Mouse (Mus musculus) liver, embryonic 15.5 days (tissue): ENCODE data around the gene Gm37240. TPM values are rescaled to one million over a fixed set of nuclear protein-coding genes. Genes with fewer than 3 reads are reported as not detected.

Experiments
- ATAC-seq: fragments of 200-750 bp; cut with Nextera tagmentation; 2 replicates; pipeline ENCODE4 v1.8.0; 2017; ENCODE audit warnings: moderate number of reproducible peaks, mild to moderate bottlenecking, moderate library complexity; ENCODE audit not compliant: insufficient read depth
- H3K27ac ChIP-seq: fragments of 300-500 bp; sonication (generic); replicated peaks from 2 replicates; pipeline ENCODE4 v1.5.1; 2015; ENCODE audit warnings: mild to moderate bottlenecking, inconsistent platforms
- H3K27me3 ChIP-seq: fragments of 300-500 bp; sonication (generic); 2 replicates; pipeline ENCODE4 v1.6.1; 2015; ENCODE audit warnings: mild to moderate bottlenecking, inconsistent platforms
- H3K36me3 ChIP-seq: fragments of 300-500 bp; sonication (generic); replicated peaks from 2 replicates; pipeline ENCODE4 v1.6.1; 2015; ENCODE audit warnings: moderate library complexity, mild to moderate bottlenecking, inconsistent platforms
- H3K4me1 ChIP-seq: fragments of 300-500 bp; sonication (generic); replicated peaks from 2 replicates; pipeline ENCODE4 v1.6.1; 2015; ENCODE audit warnings: inconsistent platforms
- H3K4me2 ChIP-seq: fragments of 300-500 bp; sonication (generic); 2 replicates; pipeline ENCODE4 v1.6.1; 2015; ENCODE audit warnings: moderate library complexity, mild to moderate bottlenecking, inconsistent platforms
- H3K4me3 ChIP-seq: fragments of 300-500 bp; sonication (generic); replicated peaks from 2 replicates; pipeline ENCODE4 v1.5.1; 2015; ENCODE audit warnings: mild to moderate bottlenecking, inconsistent platforms
- H3K9ac ChIP-seq: fragments of 300-500 bp; sonication (generic); 2 replicates; pipeline ENCODE4 v1.6.1; 2015; ENCODE audit warnings: moderate library complexity, mild to moderate bottlenecking, inconsistent platforms
- H3K9me3 ChIP-seq: fragments of 300-500 bp; sonication (generic); replicated peaks from 2 replicates; pipeline ENCODE4 v1.6.1; 2016; ENCODE audit warnings: inconsistent platforms
- WGBS: fragments of 180-500 bp; shearing (Covaris S2); methylation state at CpG from one replicate; pipeline ENCODE4 v1.1.7; 2015; ENCODE audit warnings: mixed read lengths; ENCODE audit not compliant: insufficient replicate concordance; 5-methylcytosine and 5-hydroxymethylcytosine counted together
- polyA plus RNA-seq: library from polyadenylated mRNA; unstranded; fragments of >200 nt; fragmentation: Nextera tagmentation; extraction: Ambion mirVana; gene quantifications from 2 replicates; pipeline ENCODE4 v1.2.1, GENCODE M21; 2015

Gene Gm37240
- polyA plus RNA-seq, 1 experiment from 2014 or later = 0.24 TPM

- H3K9ac ChIP-seq = no peak overlapping the region
- no peaks in the 10 kb centered on the region for H3K27me3 ChIP-seq
- WGBS = 36% methylated on average over 1 of the region's 1 CpGs
- no peaks in the 10 kb centered on the region for H3K9me3 ChIP-seq
- no peaks in the 10 kb centered on the region for H3K36me3 ChIP-seq
- H3K4me3 ChIP-seq = no peak overlapping the region
- H3K4me2 ChIP-seq = no peak overlapping the region
- no peak overlapping the region for H3K27ac ChIP-seq
- peaks cover 4% of the 10 kb centered on the region for H3K4me1 ChIP-seq
- no peak for ATAC-seq
Measured at GRCm38 (mm10) chr3:84923256-84923655, 964.1 kb downstream of the Gm37240 start.

GRCm38 (mm10) chr3:84921704-84922420 is 965.5 kb downstream of the Gm37240 start:
- Histone ChIP-seq H3K9ac (no peak overlapping the region), H3K4me2 (no peak overlapping the region), H3K36me3 (no peaks in the 10 kb centered on the region), H3K9me3 (no peaks in the 10 kb centered on the region), H3K27me3 (no peaks in the 10 kb centered on the region), H3K27ac (no peak overlapping the region), H3K4me1 (peaks cover 4% of the 10 kb centered on the region), H3K4me3 (no peak overlapping the region)
- ATAC-seq = no peak
- WGBS = 50% methylated on average over 6 of the region's 6 CpGs

- H3K27me3 ChIP-seq = no peaks in the 10 kb centered on the region
- H3K27ac ChIP-seq = no peak overlapping the region
- no peak overlapping the region for H3K9ac ChIP-seq
- ATAC-seq = no peak
- no peak overlapping the region for H3K4me2 ChIP-seq
- no peak overlapping the region for H3K4me3 ChIP-seq
- 62% methylated on average over 9 of the region's 9 CpGs for WGBS
- H3K36me3 ChIP-seq = no peaks in the 10 kb centered on the region
- H3K4me1 ChIP-seq = peaks cover 1% of the 10 kb centered on the region
- no peaks in the 10 kb centered on the region for H3K9me3 ChIP-seq
Measured at GRCm38 (mm10) chr3:84917903-84918679, 969.2 kb downstream of the Gm37240 start.

DNA sequence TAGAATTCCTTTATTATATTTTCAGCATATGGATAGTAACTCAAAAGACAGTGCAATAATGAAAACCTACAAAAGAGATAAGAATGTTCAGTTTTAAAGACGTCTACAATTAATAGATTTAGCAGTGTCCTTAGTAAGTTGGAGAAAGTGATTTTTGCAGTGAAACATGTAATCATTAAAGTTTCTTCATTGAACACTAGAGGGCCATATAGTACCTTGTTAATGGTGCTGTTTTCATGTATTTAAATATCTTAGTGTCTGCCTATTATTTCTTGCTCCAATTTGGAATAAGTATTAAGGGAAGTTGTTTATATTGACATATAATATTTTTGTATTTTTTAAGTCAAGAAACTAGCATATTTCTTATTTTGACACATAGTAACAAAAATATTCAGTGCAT is 973.0 kb downstream of the Gm37240 start:
- no peak overlapping the region for H3K4me2 ChIP-seq
- 19% methylated on average over 1 of the region's 1 CpGs for WGBS
- H3K36me3 ChIP-seq = no peaks in the 10 kb centered on the region; the same call in 1 of the 2 replicates
- no peaks in the 10 kb centered on the region for H3K27me3 ChIP-seq
- H3K9ac ChIP-seq = no peak overlapping the region
- H3K4me1 ChIP-seq = no peaks in the 10 kb centered on the region
- H3K9me3 ChIP-seq = no peaks in the 10 kb centered on the region
- H3K27ac ChIP-seq = no peak overlapping the region
- H3K4me3 ChIP-seq = no peak overlapping the region
- ATAC-seq = no peak

- WGBS = 14% methylated on average over 1 of the region's 1 CpGs
Measured at GRCm38 (mm10) chr3:84906528-84906927, 980.8 kb downstream of the Gm37240 start.

DNA sequence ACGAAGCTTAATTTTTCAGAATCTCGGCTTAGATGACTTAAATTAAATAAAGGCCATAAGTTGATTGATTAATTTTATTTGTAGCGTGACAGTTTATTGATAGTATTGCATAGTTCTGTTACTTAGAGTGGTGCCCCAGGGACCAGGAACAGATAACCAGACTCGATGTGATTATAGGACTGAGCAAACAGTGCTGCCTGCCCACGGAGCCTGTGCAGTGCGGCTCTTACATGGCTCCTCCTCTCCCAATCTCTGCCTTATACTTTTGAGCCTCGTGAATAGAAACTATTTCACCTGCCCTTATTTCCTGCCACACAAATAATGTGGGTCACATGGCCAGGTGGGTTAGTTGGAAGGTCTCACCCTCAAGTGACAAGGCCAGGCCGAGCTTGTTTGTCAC is 989.4 kb downstream of the Gm37240 start:
- Histone ChIP-seq H3K27ac (no peak overlapping the region), H3K4me2 (no peak overlapping the region), H3K9me3 (no peaks in the 10 kb centered on the region), H3K27me3 (no peaks in the 10 kb centered on the region), H3K9ac (no peak overlapping the region), H3K4me1 (no peaks in the 10 kb centered on the region), H3K36me3 (no peaks in the 10 kb centered on the region), H3K4me3 (no peak overlapping the region)
- no peak for ATAC-seq
- 70% methylated on average over 8 of the region's 8 CpGs for WGBS

More at GRCm38 (mm10) chr3:84906528-84906927, 980.8 kb downstream of the Gm37240 start:
- H3K27me3 ChIP-seq = no peaks in the 10 kb centered on the region
- no peak for ATAC-seq
- no peaks in the 10 kb centered on the region; the same call in 1 of the 2 replicates for H3K36me3 ChIP-seq
- H3K9ac ChIP-seq = no peak overlapping the region
- H3K9me3 ChIP-seq = no peaks in the 10 kb centered on the region
- H3K27ac ChIP-seq = no peak overlapping the region
- no peaks in the 10 kb centered on the region for H3K4me1 ChIP-seq
- H3K4me3 ChIP-seq = no peak overlapping the region
- no peak overlapping the region for H3K4me2 ChIP-seq

DNA sequence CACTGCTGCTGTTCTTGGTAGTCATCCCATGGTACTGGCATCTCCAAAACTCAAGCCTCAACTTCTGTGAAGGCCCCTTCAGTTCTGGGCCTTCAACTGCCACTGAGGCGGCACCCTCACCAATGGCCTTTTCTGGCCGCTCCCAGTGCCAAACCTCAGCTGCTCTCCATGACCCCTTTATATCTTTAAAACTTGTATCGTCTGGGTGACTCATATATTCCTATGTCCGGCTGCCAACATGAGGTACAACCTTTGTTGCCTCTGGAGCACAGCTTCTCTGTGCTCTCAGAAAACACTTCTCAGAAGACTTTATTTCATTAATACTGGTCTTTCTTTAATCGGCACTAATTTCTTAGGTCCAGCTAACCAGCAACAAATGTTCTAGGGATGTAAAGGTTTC is 996.3 kb downstream of the Gm37240 start:
- no peak for ATAC-seq
- no peak overlapping the region for H3K27ac ChIP-seq
- no peak overlapping the region for H3K4me2 ChIP-seq
- no peaks in the 10 kb centered on the region for H3K27me3 ChIP-seq
- WGBS = 82% methylated on average over 5 of the region's 5 CpGs
- H3K4me1 ChIP-seq = no peaks in the 10 kb centered on the region
- H3K9ac ChIP-seq = no peak overlapping the region
- H3K4me3 ChIP-seq = no peak overlapping the region
- H3K36me3 ChIP-seq = no peaks in the 10 kb centered on the region
- H3K9me3 ChIP-seq = no peaks in the 10 kb centered on the region

GRCm38 (mm10) chr3:84889648-84890047 is 997.7 kb downstream of the Gm37240 start:
- H3K4me2 ChIP-seq = no peak overlapping the region
- no peak overlapping the region for H3K9ac ChIP-seq
- no peak overlapping the region for H3K27ac ChIP-seq
- no peaks in the 10 kb centered on the region for H3K9me3 ChIP-seq
- no peaks in the 10 kb centered on the region for H3K27me3 ChIP-seq
- no peak for ATAC-seq
- H3K4me1 ChIP-seq = no peaks in the 10 kb centered on the region
- WGBS = 34% methylated on average over 1 of the region's 1 CpGs
- H3K4me3 ChIP-seq = no peak overlapping the region
- no peaks in the 10 kb centered on the region for H3K36me3 ChIP-seq

DNA sequence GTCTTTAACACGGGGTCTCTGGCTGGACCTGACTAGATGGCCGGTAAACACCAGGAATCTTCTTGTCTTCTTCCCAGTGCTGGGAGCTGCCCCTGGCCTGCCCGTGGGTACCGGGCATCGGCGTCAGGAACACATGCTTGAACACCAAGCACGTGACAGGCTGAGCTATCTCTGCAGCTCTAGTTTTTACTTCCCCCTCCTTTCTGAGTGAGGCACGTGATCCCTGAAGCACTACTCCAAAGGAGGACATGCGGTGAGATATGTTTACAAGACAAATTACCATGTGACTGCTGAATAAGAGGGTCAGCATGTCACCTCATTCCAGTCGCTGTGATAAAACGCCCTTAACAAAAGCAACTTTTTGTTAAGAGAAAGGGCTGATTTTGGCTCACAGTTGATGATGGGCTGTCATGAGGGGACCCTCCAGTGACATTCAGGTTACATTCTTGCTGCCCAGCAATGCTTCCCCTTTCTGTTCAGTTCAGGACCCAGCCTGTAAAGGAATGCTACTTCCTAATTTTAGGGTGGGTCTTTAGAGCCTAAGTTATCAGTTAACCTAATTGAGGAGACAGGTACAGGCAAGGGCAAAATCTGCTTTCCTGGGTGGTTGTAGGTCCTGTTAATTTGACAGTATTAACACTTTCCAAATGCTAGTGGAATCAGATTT is 1003.4 kb downstream of the Gm37240 start:
- no peak; the same call in 1 of the 2 replicates for ATAC-seq
- Histone ChIP-seq H3K9me3 (no peaks in the 10 kb centered on the region), H3K27ac (no peak overlapping the region), H3K9ac (no peak overlapping the region), H3K27me3 (no peaks in the 10 kb centered on the region), H3K4me3 (no peak overlapping the region), H3K36me3 (no peaks in the 10 kb centered on the region), H3K4me1 (peaks cover 7% of the 10 kb centered on the region; the same call in 1 of the 2 replicates), H3K4me2 (no peak overlapping the region)
- WGBS = 20% methylated on average over 11 of the region's 11 CpGs

DNA sequence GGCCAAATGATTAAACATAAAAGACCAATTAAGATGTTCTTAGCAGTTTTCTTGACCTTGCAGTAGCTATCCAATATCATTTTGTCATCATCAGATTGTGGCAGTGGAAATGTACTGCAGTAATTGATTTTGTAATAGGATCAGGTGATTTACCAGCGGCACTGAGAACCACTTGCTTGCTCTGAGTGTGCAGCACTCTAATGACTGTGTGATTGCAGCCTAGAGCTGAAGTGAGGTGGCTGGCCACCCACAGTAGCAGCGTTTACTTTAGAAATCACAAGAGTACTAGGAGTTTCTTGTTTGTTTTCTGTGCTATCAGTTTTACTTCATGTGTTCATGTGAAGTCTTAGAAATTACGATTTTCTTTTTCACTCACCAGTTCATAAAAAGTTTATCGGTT is 1011.1 kb downstream of the Gm37240 start:
- WGBS = 73% methylated on average over 4 of the region's 4 CpGs
- ATAC-seq = no peak
- Histone ChIP-seq H3K27me3 (no peaks in the 10 kb centered on the region), H3K4me1 (no peaks in the 10 kb centered on the region), H3K36me3 (no peaks in the 10 kb centered on the region), H3K4me2 (no peak overlapping the region), H3K27ac (no peak overlapping the region), H3K4me3 (no peak overlapping the region), H3K9ac (no peak overlapping the region), H3K9me3 (no peaks in the 10 kb centered on the region)

- H3K36me3 ChIP-seq = no peaks in the 10 kb centered on the region
- H3K9ac ChIP-seq = no peak overlapping the region
- H3K9me3 ChIP-seq = no peaks in the 10 kb centered on the region
- no peak overlapping the region for H3K27ac ChIP-seq
- H3K4me2 ChIP-seq = no peak overlapping the region
- no peaks in the 10 kb centered on the region for H3K27me3 ChIP-seq
- H3K4me1 ChIP-seq = no peaks in the 10 kb centered on the region
- 74% methylated on average over 9 of the region's 9 CpGs for WGBS
- no peak for ATAC-seq
- H3K4me3 ChIP-seq = no peak overlapping the region
Measured at GRCm38 (mm10) chr3:84875306-84875705, 1012.0 kb downstream of the Gm37240 start.
